Mouse (Mus musculus) erythroid progenitor cell, adult 5-6 weeks (primary cell): Measurements from ENCODE around the gene Ep400. TPM values are rescaled to one million over a fixed set of nuclear protein-coding genes. Genes with fewer than 3 reads are reported as not detected.
"Not testable (repeated sequence)": the region's sequence is repeated elsewhere in the genome, so short reads cannot be mapped to it uniquely, and the experiment has no call there.

Experiments
- ATAC-seq: replicated peaks from 2 replicates; pipeline ENCODE4 v1.8.0; 2016; ENCODE audit warnings: moderate number of reproducible peaks, mild to moderate bottlenecking, moderate TSS enrichment, inconsistent platforms; ENCODE audit not compliant: poor library complexity, low FRiP score, severe bottlenecking
- total RNA-seq, 2 experiments: library from RNA; stranded (forward) in 1 of 2; stranded (reverse) in 1 of 2; fragments of 150-400 nt in 1 of 2; fragments of 186-747, 209-891 nt in 1 of 2; gene quantifications; 2 replicates each; pipeline versions ENCODE4 v1.2.3 to v1.2.4; 2015 to 2017; ENCODE audit warnings: low replicate concordance in 2 of 2

Ep400 gene
- total RNA-seq, 2 experiments from 2014 or later, result 94.1 to 132 TPM

DNA sequence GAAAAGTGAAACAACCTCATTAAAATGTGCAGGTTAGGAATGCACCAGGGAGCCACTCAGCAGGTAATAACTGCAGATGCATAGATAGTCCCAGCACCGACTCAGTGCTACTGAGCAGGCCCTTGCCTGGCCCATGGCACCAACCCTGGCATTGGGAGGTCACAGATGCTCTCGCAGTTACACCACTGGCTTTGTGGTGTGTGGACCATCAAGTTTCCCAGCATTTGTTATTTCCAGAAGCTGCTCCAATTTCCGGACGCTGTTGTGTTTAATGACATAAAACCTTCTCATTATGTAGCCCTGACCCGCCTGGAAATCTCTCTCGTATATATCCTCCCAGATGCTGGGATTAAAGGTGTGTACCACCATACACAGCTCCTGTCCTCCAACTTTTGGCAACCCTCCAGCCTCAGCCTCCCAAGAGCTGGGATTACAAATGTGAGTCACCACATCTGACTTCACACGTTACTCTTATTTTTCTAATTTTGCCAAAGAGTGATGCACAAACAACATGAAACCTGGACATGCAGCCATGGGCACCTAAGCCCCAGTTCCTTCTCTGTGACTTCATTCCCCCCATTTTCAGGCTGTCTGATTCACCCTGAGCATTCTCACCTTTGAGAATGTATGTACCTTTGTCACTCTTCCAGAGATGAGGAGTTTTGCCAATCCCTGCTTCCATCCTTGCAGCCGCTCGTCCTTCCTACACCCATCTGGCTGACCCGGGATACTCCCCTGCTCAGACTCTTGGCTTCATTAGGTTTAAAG, 10.4 kb upstream of the Ep400 start:
- peak; percentile 46 for ATAC-seq

DNA sequence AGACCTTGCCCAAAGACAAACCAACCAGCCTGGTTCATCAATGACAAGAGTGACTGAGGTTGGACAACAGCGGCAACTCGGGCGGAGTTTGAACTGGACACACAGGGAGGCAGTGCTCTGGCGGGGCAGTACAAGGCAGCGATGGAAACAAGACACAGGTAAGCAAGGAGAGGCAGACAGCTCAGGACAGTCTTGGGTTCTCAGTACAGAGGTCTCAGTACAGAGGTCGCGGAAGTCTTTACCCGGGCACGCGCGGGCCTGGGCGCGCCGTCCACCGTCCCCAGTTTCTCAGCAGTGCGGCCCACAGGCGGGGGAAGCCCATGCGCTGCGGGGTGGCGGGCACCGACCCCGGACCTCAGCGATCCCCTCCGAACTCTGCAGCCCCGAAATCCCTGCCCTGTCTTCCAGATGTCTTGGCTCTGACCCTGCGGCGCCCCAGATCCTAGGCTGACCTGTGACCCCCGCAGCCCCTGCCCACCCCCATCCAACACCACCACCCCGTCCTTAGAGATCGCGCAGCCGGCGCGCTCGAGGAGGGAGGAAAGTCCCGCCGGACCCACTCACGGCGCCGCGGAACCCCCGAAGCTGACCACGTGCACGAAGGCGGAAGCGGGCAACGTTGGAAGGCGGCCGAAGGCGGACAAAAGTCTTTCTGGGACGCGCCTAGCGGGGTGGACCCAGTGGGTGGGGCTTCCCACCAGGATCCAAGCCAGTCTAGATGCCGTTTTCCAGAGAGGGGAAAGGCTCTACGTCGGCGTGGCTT, 9.7 kb upstream of the Ep400 start, which contains the start of gene Pus1:
Pus1 (minus strand) TSS at position 662 of the 763 bp plus-strand sequence.
- peak; percentile 88 for ATAC-seq

- no peak for ATAC-seq
Observed at GRCm38 (mm10) chr5:110779276-110779997, 8.9 kb upstream of the Ep400 start.

GRCm38 (mm10) chr5:110778263-110778662, 7.7 kb upstream of the Ep400 start:
- ATAC-seq, result no peak

- no peak for ATAC-seq
Observed at GRCm38 (mm10) chr5:110776141-110776540, 5.6 kb upstream of the Ep400 start.

- no peak for ATAC-seq
Observed at GRCm38 (mm10) chr5:110774511-110774910, 4.0 kb upstream of the Ep400 start.

- not testable (repeated sequence) for ATAC-seq
Observed at GRCm38 (mm10) chr5:110772945-110773344, 2.4 kb upstream of the Ep400 start.

DNA sequence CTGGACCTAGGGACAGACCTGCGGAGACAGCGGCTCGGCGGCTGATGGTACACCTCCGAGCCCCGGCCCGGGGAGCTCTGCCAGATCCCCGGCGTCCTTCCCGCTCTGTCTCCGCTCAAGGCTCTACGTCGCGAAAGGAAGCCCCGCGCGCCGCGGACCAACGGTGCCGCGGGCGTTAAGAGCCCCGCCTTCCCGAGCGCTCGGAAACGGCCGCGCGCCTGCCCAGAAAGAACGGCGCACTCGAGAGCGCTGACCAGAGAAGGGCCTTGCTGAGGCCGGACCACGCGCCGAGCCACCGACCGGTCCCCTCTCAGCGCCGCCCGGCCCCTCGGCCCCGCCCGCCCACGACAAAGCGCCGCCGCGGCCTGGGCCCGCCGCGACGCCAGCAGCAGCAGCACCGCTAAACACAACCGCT, 479 bp downstream of the Ep400 start:
- ATAC-seq, result peak; percentile 45

- no peak for ATAC-seq
Observed at GRCm38 (mm10) chr5:110769272-110769671, 1.2 kb downstream of the Ep400 start.

GRCm38 (mm10) chr5:110763890-110764289, 6.6 kb downstream of the Ep400 start:
- no peak for ATAC-seq

DNA sequence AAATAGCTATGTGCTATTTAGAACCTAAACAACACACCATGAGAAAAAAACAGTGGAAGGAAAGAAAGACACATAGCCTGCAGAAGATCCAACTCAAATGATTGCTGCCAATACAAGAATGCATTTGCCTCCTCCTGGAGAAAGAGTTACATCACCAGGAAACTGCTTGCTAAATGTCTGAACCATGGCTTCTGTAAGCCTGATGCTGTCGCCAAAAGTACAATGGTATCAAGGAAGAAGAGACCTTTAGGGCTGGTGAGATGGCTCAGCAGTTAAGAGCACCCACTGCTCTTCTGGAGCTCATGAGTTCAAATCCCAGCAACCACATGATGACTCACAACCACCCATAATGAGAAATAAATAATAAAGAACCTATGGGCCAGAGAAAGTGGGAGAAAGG, 25.5 kb downstream of the Ep400 start:
- no peak for ATAC-seq

GRCm38 (mm10) chr5:110739496-110740275, 30.8 kb downstream of the Ep400 start:
- ATAC-seq, result no peak

- no peak for ATAC-seq
Observed at GRCm38 (mm10) chr5:110735606-110736005, 34.9 kb downstream of the Ep400 start.

DNA sequence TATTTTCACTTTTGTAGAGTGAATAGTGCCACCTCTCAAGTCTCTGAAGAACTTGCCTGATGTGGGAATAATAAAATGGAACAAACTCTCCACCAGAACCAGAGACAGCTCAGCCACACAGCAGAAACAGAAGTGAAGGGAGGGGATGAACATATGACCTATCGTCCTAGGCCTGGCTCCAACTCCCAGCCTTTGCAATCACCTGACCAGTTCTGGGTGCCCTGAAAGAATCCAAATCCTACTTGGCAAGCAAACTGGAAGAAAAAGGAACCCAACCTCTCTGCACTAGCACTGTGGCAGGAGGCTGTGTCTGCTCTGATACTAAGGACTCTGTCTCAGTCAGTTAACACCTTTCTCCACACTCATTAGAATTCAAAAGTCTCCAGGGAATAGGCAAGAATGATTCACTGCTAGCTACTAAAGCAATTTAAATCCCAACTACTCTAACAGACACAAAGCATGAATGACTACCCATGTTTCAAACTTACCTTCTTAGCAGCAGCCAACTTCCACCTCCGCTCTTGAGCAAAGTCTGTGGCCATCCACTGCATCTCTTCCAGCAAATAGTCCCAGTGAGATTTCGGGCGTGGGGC, 37.2 kb downstream of the Ep400 start:
- no peak for ATAC-seq

DNA sequence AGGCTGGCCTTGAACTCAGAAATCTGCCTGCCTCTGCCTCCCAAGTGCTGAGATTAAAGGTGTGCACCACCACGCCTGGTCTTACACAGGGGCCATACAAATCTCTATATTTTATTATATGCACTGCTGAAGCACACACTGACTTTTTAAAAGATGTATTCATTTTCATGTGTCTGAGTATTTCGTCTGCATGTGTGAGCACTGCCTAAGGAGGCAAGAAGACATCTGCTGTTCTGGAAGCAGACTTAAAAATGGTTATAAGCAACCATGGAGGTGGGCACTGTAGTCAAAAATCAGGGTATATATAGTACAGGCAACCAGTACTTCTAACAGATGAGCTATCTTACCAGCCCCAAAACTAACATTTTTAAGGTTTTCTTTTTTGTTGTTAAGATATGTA, 39.3 kb downstream of the Ep400 start:
- no peak for ATAC-seq

GRCm38 (mm10) chr5:110727850-110728249, 42.7 kb downstream of the Ep400 start:
- no peak for ATAC-seq

DNA sequence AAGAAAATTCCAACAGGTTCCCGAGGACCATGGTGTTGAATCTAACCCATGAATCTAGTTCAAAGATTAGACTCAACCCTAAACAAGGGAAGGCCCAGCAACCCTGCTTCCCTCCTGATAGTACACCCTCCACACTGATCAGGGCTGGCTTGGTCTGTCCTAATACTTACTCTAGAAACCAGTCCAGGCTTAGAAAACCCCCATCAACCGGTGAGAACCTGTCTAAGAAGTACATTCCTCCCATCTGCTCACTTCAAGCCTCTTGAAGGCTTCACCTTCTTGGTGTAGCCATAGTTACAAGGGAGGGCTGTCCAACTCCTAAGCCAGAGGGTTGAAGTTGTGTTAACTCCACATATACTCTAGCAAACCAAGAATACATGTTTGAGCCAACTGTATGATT, 47.0 kb downstream of the Ep400 start:
- no peak for ATAC-seq

GRCm38 (mm10) chr5:110721463-110721862, 49.1 kb downstream of the Ep400 start:
- not testable (repeated sequence) for ATAC-seq

GRCm38 (mm10) chr5:110711455-110711854, 59.1 kb downstream of the Ep400 start:
- ATAC-seq, result no peak
